Mouse (Mus musculus) lung, postnatal 0 days (tissue): ENCODE data around the gene Exoc3l2. TPM values are rescaled to one million over a fixed set of nuclear protein-coding genes. Genes with fewer than 3 reads are reported as not detected.

Source experiments
- ATAC-seq: fragments of 200-750 bp; cut with Nextera tagmentation; 2 replicates; pipeline ENCODE4 v1.8.0; 2017; ENCODE audit warnings: moderate library complexity
- DNase-seq: peaks from one replicate; pipeline ENCODE4 v3.0.0-alpha.2; 2016; ENCODE audit warnings: low spot score
- H3K27ac ChIP-seq: fragments of 300-500 bp; sonication (generic); 2 replicates; pipeline ENCODE4 v1.5.1; 2014; ENCODE audit warnings: antibody characterized with exemption, mild to moderate bottlenecking, low read length, mixed read lengths
- H3K27me3 ChIP-seq: fragments of 300-500 bp; sonication (generic); replicated peaks from 2 replicates; pipeline ENCODE4 v1.6.1; 2014; ENCODE audit warnings: low read length, mixed read lengths; ENCODE audit not compliant: insufficient read depth
- H3K36me3 ChIP-seq: fragments of 300-500 bp; sonication (generic); 2 replicates; pipeline ENCODE4 v1.6.1; 2014; ENCODE audit warnings: low read length, mixed read lengths; ENCODE audit not compliant: insufficient read depth
- H3K4me1 ChIP-seq: fragments of 300-500 bp; sonication (generic); 2 replicates; pipeline ENCODE4 v1.6.1; 2014; ENCODE audit warnings: antibody characterized with exemption, low read depth, low read length, mixed read lengths; ENCODE audit not compliant: insufficient read depth
- H3K4me2 ChIP-seq: fragments of 300-500 bp; sonication (generic); replicated peaks from 2 replicates; pipeline ENCODE4 v1.6.1; 2014; ENCODE audit warnings: low read depth, mild to moderate bottlenecking, low read length, moderate library complexity, mixed read lengths
- H3K4me3 ChIP-seq: fragments of 300-500 bp; sonication (generic); 2 replicates; pipeline ENCODE4 v1.5.1; 2014; ENCODE audit warnings: low read depth, low read length
- H3K9ac ChIP-seq: fragments of 300-500 bp; sonication (generic); replicated peaks from 2 replicates; pipeline ENCODE4 v1.6.1; 2014; ENCODE audit warnings: low read depth, mild to moderate bottlenecking
- H3K9me3 ChIP-seq: fragments of 300-500 bp; sonication (generic); 2 replicates; pipeline ENCODE4 v1.6.1; 2016; ENCODE audit warnings: low read length, mixed read lengths
- CTCF ChIP-seq: IDR thresholded peaks from 2 replicates; pipeline ENCODE4 v1.5.1; 2016; ENCODE audit warnings: antibody characterized with exemption, mild to moderate bottlenecking
- EP300 ChIP-seq: IDR thresholded peaks from 2 replicates; pipeline ENCODE4 v1.6.1; 2016; ENCODE audit warnings: antibody characterized with exemption, mild to moderate bottlenecking, control low read depth
- WGBS: fragments of 180-500 bp; shearing (Covaris S2); extraction: QIAGEN DNeasy Blood & Tissue Kit; methylation state at CpG from one replicate; pipeline ENCODE4 v1.1.7; 2014; 5-methylcytosine and 5-hydroxymethylcytosine counted together
- polyA plus RNA-seq: library from polyadenylated mRNA; unstranded; fragments of >200 nt; fragmentation: Nextera tagmentation; extraction: Ambion mirVana; gene quantifications from 2 replicates; pipeline ENCODE4 v1.2.1, GENCODE M21; 2015

Exoc3l2 gene
- polyA plus RNA-seq, 1 experiment from 2014 or later: 1.1 TPM

DNA sequence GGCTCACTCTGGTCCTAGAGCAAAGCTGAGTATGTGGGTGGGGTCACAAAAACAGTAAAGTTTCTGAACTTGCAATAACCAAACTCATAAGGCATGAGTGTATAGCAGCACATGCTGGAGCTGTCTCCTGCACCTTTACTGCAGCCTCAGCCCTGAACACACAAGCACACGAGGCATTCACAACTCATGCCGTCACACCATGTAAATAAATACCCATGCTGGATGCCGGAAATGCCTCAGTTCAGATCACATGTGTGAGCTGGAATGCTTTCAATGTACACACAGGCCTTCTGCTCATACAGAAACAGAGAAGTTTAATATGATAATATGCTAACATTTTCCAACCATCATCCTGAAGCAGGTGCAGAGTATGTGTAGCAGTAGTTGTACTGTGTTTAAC lies 82.9 kb downstream of the Exoc3l2 start:
- DNase-seq (peak; percentile 75), ATAC-seq (peak; percentile 65)
- 0 out of 2 replicates have a peak overlapping the region, but pooled peaks have one; percentile 33 for H3K27ac ChIP-seq
- peaks cover 21% of the 10 kb centered on the region for H3K4me1 ChIP-seq
- no peak overlapping the region for H3K4me3 ChIP-seq
- no peaks in the 10 kb centered on the region for H3K36me3 ChIP-seq
- no peaks in the 10 kb centered on the region for H3K27me3 ChIP-seq
- no peaks in the 10 kb centered on the region for H3K9me3 ChIP-seq
- TF ChIP-seq CTCF (no peak), EP300 (peak; percentile 32; the same call in 1 of the 2 replicates)
- no peak overlapping the region for H3K4me2 ChIP-seq
- H3K9ac ChIP-seq: no peak overlapping the region
- 9% methylated on average over 3 of the region's 3 CpGs for WGBS

Other genes with a start within 250 kb of the Exoc3l2 start
- 18.8 and 19.0 TPM in 2 replicates for gene Opa3, start 235.0 kb upstream of the Exoc3l2 start, polyA plus RNA-seq
- gene Vasp, start 191.5 kb upstream of the Exoc3l2 start, polyA plus RNA-seq: 109 and 121 TPM in 2 replicates
- gene Ppm1n, start 183.3 kb upstream of the Exoc3l2 start, polyA plus RNA-seq: not detected in 2 replicates
- 23.8 and 26.6 TPM in 2 replicates for gene Rtn2, start 180.7 kb upstream of the Exoc3l2 start, polyA plus RNA-seq
- gene Fosb, start 153.3 kb upstream of the Exoc3l2 start, polyA plus RNA-seq: 0.17 and 0.44 TPM in 2 replicates
- gene Ercc1, start 118.6 kb upstream of the Exoc3l2 start, polyA plus RNA-seq: 51.0 and 57.8 TPM in 2 replicates
- gene Cd3eap, start 103.8 kb upstream of the Exoc3l2 start, polyA plus RNA-seq: 6.5 and 7.6 TPM in 2 replicates
- 4.1 and 4.2 TPM in 2 replicates for gene Ppp1r13l, start 103.6 kb upstream of the Exoc3l2 start, polyA plus RNA-seq
- 8.9 and 9.4 TPM in 2 replicates for gene Ercc2, start 81.3 kb upstream of the Exoc3l2 start, polyA plus RNA-seq
- 28.1 and 31.4 TPM in 2 replicates for gene Klc3, start 59.2 kb upstream of the Exoc3l2 start, polyA plus RNA-seq
- 34.0 and 42.4 TPM in 2 replicates for gene Ckm, start 58.6 kb upstream of the Exoc3l2 start, polyA plus RNA-seq
- gene Mark4, start 4.5 kb upstream of the Exoc3l2 start, polyA plus RNA-seq: 7.4 and 7.9 TPM in 2 replicates
- 2.6 and 3.0 TPM in 2 replicates for gene Bloc1s3, start 45.0 kb downstream of the Exoc3l2 start, polyA plus RNA-seq
- gene Trappc6a, start 45.1 kb downstream of the Exoc3l2 start, polyA plus RNA-seq: 85.5 and 91.9 TPM in 2 replicates
- 0.05 and 0.15 TPM in 2 replicates for gene Nkpd1, start 54.5 kb downstream of the Exoc3l2 start, polyA plus RNA-seq
- 19.1 and 20.3 TPM in 2 replicates for gene Ppp1r37, start 99.7 kb downstream of the Exoc3l2 start, polyA plus RNA-seq
- 0.76 and 0.88 TPM in 2 replicates for gene Zfp296, start 114.0 kb downstream of the Exoc3l2 start, polyA plus RNA-seq
- gene Gemin7, start 114.3 kb downstream of the Exoc3l2 start, polyA plus RNA-seq: 161 and 163 TPM in 2 replicates
- 22.6 and 23.8 TPM in 2 replicates for gene Clasrp, start 141.2 kb downstream of the Exoc3l2 start, polyA plus RNA-seq
- gene Relb, start 166.1 kb downstream of the Exoc3l2 start, polyA plus RNA-seq: 15.6 and 29.8 TPM in 2 replicates
- gene Clptm1, start 201.7 kb downstream of the Exoc3l2 start, polyA plus RNA-seq: 76.9 and 78.8 TPM in 2 replicates
- 4.2 and 4.9 TPM in 2 replicates for gene Apoc2, start 214.6 kb downstream of the Exoc3l2 start, polyA plus RNA-seq
- gene Gm44805, start 218.1 kb downstream of the Exoc3l2 start, polyA plus RNA-seq: not detected in 2 replicates
- gene Apoc4, start 218.1 kb downstream of the Exoc3l2 start, polyA plus RNA-seq: 0.38 and 0.88 TPM in 2 replicates
- gene Apoc1, start 229.3 kb downstream of the Exoc3l2 start, polyA plus RNA-seq: 61.1 and 63.8 TPM in 2 replicates
- gene Apoe, start 235.9 kb downstream of the Exoc3l2 start, polyA plus RNA-seq: 768 and 1,006 TPM in 2 replicates